Mouse (Mus musculus): Measurements from ENCODE around the gene Gm14139.
"Not testable (repeated sequence)": the region's sequence is repeated elsewhere in the genome, so short reads cannot be mapped to it uniquely, and the experiment has no call there.

Gene Gm14139

GRCm38 (mm10) chr2:150181570-150181999 is at the start of gene Gm14139:
Gm14139 (plus strand) TSS chr2:150181755.
- not testable (repeated sequence) for DNase-seq

GRCm38 (mm10) chr2:150132002-150132401 is 49.6 kb upstream of the Gm14139 start:
- DNase-seq, result not testable (repeated sequence)

- DNase-seq, result no peak
These were observed 48.8 kb upstream of the Gm14139 start for GRCm38 (mm10) chr2:150132773-150133172.

GRCm38 (mm10) chr2:150136435-150136897 is 45.1 kb upstream of the Gm14139 start, which contains the start of gene Zfp120:
Zfp120 (minus strand) TSS chr2:150136708.
- DNase-seq, result peak; percentile 75

GRCm38 (mm10) chr2:150166703-150167102 is 14.9 kb upstream of the Gm14139 start:
- DNase-seq, result no peak

GRCm38 (mm10) chr2:150173833-150174232 is 7.7 kb upstream of the Gm14139 start:
- no peak for DNase-seq

GRCm38 (mm10) chr2:150179579-150179978 is 2.0 kb upstream of the Gm14139 start, which contains the start of gene Gm10770:
Gm10770 (minus strand) TSS chr2:150179679.
- not testable (repeated sequence) for DNase-seq

GRCm38 (mm10) chr2:150181046-150181445 is 509 bp upstream of the Gm14139 start:
- not testable (repeated sequence) for DNase-seq

- DNase-seq, result peak; percentile 69
These were observed 36.2 kb downstream of the Gm14139 start, which contains the start of gene Zfp937 for GRCm38 (mm10) chr2:150217600-150218362. Zfp937 (plus strand) TSS chr2:150218073.

GRCm38 (mm10) chr2:150218363-150218725 is 36.8 kb downstream of the Gm14139 start:
- not testable (repeated sequence) for DNase-seq

- DNase-seq, result not testable (repeated sequence)
These were observed 41.7 kb downstream of the Gm14139 start for GRCm38 (mm10) chr2:150223263-150223662.
